Mouse (Mus musculus) CD4-positive, CD25-positive, alpha-beta regulatory T cell, adult 4 months (primary cell): ENCODE results near the gene Ppox. TPM values are rescaled to one million over a fixed set of nuclear protein-coding genes. Genes with fewer than 3 reads are reported as not detected.

ENCODE experiments used
- ATAC-seq: one replicate; pipeline ENCODE4 v1.8.0; 2017
- polyA plus RNA-seq, 2 experiments: library from polyadenylated mRNA; unstranded; fragments of 100-300 nt; shearing (Covaris generic); gene quantifications; one replicate each; pipeline ENCODE4 v1.2.1; 2017

Ppox gene
- polyA plus RNA-seq, 2 experiments from 2014 or later: 70.8 to 108 TPM

DNA sequence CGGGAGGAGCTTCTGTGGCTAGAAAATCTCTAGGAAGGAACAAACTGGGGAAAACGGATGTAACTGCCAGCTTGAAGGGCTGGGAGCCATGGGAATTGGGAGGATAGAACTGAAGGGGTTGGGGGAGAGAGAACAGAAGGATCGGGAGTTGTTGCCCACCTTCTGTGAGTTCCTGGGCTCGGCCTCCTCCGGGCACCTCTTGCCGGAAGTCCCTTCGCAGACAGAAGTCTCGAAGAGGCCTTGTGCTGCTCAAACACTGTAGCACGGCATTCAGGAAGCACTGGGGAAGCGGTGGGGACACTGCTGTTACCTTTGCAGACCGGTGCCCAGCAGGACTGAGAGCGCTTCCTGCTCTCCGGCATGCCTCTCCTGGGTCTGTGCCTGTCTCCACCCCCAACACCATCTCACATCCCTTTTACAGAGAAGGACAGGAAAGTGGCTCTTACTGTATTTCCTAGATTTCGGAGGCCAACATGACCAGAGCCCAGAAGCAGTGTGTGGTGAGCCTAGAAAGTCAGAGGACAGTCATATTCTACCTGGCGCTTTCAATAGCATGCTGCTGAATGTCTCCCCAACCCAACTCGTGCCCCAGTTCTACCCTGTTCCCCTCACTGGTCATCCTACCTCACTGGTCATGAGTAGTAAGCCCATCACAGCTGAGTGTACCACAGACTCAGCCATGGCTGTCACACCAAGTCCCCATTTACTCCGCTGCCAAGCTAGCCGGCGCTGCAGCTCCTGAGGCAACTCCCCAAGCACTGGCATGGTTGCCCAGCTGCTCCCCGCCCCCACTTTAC is 4.3 kb upstream of the Ppox start:
- ATAC-seq: no peak

GRCm38 (mm10) chr1:171284491-171284890 is 3.5 kb upstream of the Ppox start:
- no peak for ATAC-seq

GRCm38 (mm10) chr1:171283188-171284160 is 2.5 kb upstream of the Ppox start:
- ATAC-seq: no peak

- no peak for ATAC-seq
These were observed 1.3 kb upstream of the Ppox start for GRCm38 (mm10) chr1:171282086-171282805.

DNA sequence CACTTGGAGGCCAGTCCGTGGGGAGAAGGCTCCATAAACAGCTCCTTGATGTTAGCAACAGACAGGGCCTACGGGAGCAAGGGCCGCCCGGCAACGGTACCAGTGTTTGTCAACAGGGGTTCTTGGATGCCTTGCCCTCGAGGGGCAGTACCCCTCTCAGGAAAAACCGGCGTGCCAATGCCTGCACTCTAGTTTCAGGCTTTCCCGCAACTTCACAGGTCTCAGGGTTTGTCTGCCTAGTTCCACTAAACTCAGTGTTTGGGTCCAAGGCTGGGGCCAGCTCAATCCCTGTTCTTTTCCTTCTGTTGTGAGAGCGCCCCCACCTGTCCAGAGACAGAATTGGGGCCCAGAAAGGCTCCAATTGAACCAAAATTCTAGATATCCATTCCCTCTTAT is 540 bp upstream of the Ppox start:
- peak; percentile 44 for ATAC-seq

GRCm38 (mm10) chr1:171280250-171280915 is 603 bp downstream of the Ppox start:
- ATAC-seq: peak; percentile 0

DNA sequence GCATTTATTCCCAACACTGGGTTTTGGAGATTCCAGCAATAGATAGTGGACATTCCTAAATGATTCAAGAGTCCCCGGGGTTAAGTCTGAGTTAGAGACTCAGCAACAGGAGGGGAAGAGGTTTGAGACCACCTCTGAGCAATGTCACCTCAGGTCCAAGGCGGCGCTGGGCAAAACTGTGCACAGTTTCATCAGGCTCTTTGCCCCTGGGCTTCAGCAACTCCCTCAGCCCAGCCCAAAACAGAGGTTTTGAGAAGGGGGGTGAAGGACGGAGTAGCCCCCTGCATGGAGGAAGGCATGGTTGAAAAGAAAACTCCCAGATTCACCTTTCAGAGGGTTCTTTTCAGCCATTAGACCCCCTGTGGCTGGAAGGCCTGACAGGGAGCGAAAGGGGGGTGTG is 1.3 kb downstream of the Ppox start:
- ATAC-seq: no peak

DNA sequence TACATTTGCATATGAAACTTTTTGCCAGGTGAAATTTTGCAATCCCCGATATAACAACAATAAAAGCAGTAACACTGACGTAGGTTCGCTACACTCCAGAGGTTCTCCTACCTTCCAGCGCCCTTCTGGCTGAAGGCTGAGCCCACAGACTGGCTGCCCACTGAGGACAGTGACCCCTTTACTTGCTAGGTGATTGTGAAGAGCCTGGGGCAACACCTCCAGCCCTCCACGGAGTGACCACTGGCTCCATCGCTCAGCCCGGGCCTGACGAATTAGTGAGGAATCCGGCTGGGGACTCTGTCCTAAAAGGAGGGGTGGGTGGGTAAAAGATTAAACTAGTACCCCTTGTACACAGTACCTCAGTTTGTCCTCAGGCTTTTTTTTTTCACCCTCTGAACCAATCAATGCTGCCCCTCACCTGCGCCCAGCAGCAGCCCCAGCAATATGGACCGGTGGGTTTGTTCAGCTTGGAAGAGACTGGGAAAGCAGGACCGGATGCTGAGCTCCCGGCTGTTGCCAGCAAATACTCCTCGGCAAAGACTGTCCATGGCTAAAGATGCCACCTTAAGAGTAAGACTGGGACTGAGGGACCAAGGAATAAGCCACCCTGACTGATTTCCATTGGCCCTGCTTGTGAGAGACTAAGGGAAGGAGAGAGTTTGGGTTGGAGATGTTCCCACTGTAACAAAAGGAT is 1.8 kb downstream of the Ppox start:
- no peak for ATAC-seq

GRCm38 (mm10) chr1:171278436-171278835 is 2.5 kb downstream of the Ppox start:
- no peak for ATAC-seq

GRCm38 (mm10) chr1:171277736-171278135 is 3.2 kb downstream of the Ppox start:
- ATAC-seq: no peak

- ATAC-seq: no peak
These were observed 4.8 kb downstream of the Ppox start for GRCm38 (mm10) chr1:171276110-171276748.

DNA sequence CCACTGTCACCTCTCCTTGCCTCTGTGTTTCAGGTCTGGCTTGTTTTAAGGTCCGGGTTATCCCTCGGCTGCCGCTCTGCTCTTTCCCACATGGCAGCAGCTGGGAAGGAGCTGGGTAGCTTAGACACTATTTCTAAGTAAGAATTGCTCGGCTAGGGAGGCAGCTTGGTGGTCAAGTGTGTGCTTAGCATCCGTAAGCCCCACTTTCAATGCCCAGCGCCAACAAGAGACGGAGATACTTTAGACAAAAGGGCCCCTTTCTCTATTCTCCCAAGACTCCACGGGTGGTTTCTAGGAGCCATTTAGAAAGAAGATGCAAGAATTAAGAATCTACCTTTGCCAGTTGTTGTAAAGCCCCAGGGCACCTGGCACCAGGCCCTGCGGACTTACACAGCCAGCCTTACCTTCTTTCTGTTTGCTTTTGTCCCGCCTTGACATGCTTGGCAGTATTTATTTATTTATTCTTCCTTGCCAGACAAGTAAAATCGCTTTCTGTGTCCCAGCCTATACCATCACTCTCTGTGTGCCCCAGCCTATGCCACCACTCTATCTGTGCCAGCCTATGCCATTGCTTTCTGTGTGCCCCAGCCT is 5.7 kb downstream of the Ppox start:
- no peak for ATAC-seq

- no peak for ATAC-seq
These were observed 6.8 kb downstream of the Ppox start for GRCm38 (mm10) chr1:171274171-171274570.

GRCm38 (mm10) chr1:171272086-171272485 is 8.9 kb downstream of the Ppox start:
- no peak for ATAC-seq

DNA sequence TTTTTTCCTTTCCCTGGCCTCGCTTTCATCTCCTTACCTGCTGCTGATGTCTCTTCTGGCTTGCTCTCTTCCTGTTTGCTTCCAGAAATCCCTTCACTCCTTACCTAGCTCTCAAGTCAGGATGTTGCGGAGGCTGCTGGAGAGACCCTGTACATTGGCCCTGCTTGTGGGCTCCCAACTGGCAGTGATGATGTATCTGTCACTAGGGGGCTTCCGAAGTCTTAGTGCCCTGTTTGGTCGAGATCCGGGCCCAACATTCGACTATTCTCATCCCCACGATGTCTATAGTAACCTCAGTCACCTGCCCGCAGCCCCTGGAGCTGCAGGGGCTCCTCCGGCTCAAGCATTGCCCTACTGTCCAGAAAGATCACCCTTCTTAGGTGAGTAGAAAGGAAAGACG is 9.4 kb downstream of the Ppox start:
- ATAC-seq: no peak

DNA sequence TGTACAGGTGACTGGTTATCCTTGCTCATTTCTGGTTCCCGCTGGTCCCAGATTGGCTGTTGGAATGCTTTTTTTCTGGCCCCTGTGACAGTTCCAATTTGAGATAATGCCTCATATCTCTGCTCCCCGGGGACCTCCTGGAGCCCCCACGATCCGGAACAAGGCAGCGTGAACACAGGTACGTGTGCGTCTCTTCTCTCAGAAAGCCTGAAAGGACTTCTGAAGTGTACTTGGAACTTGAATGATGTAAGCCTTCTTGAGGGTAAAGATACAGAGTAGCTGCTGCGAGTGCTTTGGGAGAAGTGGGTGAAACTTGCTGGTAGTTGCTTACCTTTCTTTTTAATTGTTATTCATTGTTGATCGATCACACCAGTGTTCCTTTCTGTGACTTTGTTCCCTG is 9.8 kb downstream of the Ppox start:
- ATAC-seq: no peak

- ATAC-seq: peak; percentile 46
These were observed 10.4 kb downstream of the Ppox start for GRCm38 (mm10) chr1:171270573-171270900.

GRCm38 (mm10) chr1:171269848-171270572 is 11.0 kb downstream of the Ppox start, which contains the start of gene B4galt3:
Gene B4galt3 (plus strand): TSS chr1:171270328.
- peak; percentile 99 for ATAC-seq

- ATAC-seq: no peak
These were observed 12.6 kb downstream of the Ppox start for GRCm38 (mm10) chr1:171268341-171268740.
